In genomic region chr17:70429746-70430451, GRCm38 (mm10) we compare ENCODE assay signal across 8 mouse cellular contexts.
DNase-seq lines count a peak whose midpoint lies in the region; ATAC-seq and TF ChIP-seq lines count a peak whose summit lies in the region.

No protein-coding gene starts in this region.

- no peaks in the 10 kb centered on the region for H3K79me2 ChIP-seq in myocyte (ENCODE audit: control insufficient read depth, insufficient read depth)

- WGBS in embryonic facial prominence, embryonic 13.5 days = 12% methylated on average over 17 of the region's 17 CpGs
- WGBS in heart, embryonic 11.5 days (ENCODE audit: insufficient replicate concordance) = 14% methylated on average over 17 of the region's 17 CpGs
- WGBS in kidney, embryonic 15.5 days = 15% methylated on average over 17 of the region's 17 CpGs
- 15% methylated on average over 17 of the region's 17 CpGs for WGBS in limb, embryonic 14.5 days

- H3K4me1 ChIP-seq in embryonic facial prominence, embryonic 13.5 days = 0 out of 2 replicates have a peak, but pooled peaks cover 5% of the 10 kb centered on the region
- H3K4me1 ChIP-seq in heart, embryonic 11.5 days (ENCODE audit: control insufficient read depth, insufficient read depth, low read length) = no peaks in the 10 kb centered on the region
- peaks cover 5% of the 10 kb centered on the region for H3K4me1 ChIP-seq in kidney, embryonic 15.5 days
- H3K4me1 ChIP-seq in limb, embryonic 14.5 days (ENCODE audit: control insufficient read depth, insufficient read depth, low read length) = peaks cover 3% of the 10 kb centered on the region; the same call in 1 of the 2 replicates

- peak; percentile 30 for DNase-seq in 3134 (ENCODE audit: extremely low read depth, insufficient read length, low spot score)
- DNase-seq in adrenal gland, postnatal 36 days = peak; percentile 75 to 78
- DNase-seq in limb, embryonic 14.5 days (ENCODE audit: low spot score) = peak; percentile 83
- peak; percentile 78 for DNase-seq in telencephalon, adult 2 months (ENCODE audit: low read depth, low spot score)

- H3K9me3 ChIP-seq in embryonic facial prominence, embryonic 13.5 days = no peaks in the 10 kb centered on the region
- no peaks in the 10 kb centered on the region for H3K9me3 ChIP-seq in heart, embryonic 11.5 days (replicated peaks; ENCODE audit: control insufficient read depth, low read length)
- H3K9me3 ChIP-seq in kidney, embryonic 15.5 days (replicated peaks) = no peaks in the 10 kb centered on the region
- no peaks in the 10 kb centered on the region for H3K9me3 ChIP-seq in limb, embryonic 14.5 days (ENCODE audit: control insufficient read depth, low read length)

- peak overlapping the region; percentile 14; the same call in 1 of the 2 replicates for H3K4me3 ChIP-seq in embryonic facial prominence, embryonic 13.5 days
- no peak overlapping the region for H3K4me3 ChIP-seq in heart, embryonic 11.5 days (ENCODE audit: low read depth, low read length)
- H3K4me3 ChIP-seq in kidney, embryonic 15.5 days (replicated peaks) = no peak overlapping the region
- H3K4me3 ChIP-seq in limb, embryonic 14.5 days (replicated peaks; ENCODE audit: low read length) = no peak overlapping the region
- H3K4me3 ChIP-seq in myocyte = no peak overlapping the region

- H3K9ac ChIP-seq in embryonic facial prominence, embryonic 13.5 days = no peak overlapping the region
- no peak overlapping the region for H3K9ac ChIP-seq in heart, embryonic 11.5 days (ENCODE audit: low read depth, low read length)
- H3K9ac ChIP-seq in kidney, embryonic 15.5 days = no peak overlapping the region
- H3K9ac ChIP-seq in limb, embryonic 14.5 days (ENCODE audit: low read depth, low read length, severe bottlenecking) = no peak overlapping the region

- no peak for TF ChIP-seq POLR2A in limb, embryonic 14.5 days (IDR thresholded peaks at IDR 0.05; ENCODE audit: borderline replicate concordance, extremely low read depth, insufficient read depth, insufficient read length)
- no peak for TF ChIP-seq POLR2A in myocyte (IDR thresholded peaks at IDR 0.05; ENCODE audit: insufficient read length, low read depth)

- H3K36me3 ChIP-seq in embryonic facial prominence, embryonic 13.5 days = no peaks in the 10 kb centered on the region
- H3K36me3 ChIP-seq in heart, embryonic 11.5 days (ENCODE audit: control insufficient read depth, insufficient read depth, low read length) = no peaks in the 10 kb centered on the region
- H3K36me3 ChIP-seq in kidney, embryonic 15.5 days = no peaks in the 10 kb centered on the region
- H3K36me3 ChIP-seq in limb, embryonic 14.5 days (ENCODE audit: control insufficient read depth, insufficient read depth, low read length) = no peaks in the 10 kb centered on the region
- no peaks in the 10 kb centered on the region for H3K36me3 ChIP-seq in myocyte (ENCODE audit: control insufficient read depth, insufficient read depth)

- peak overlapping the region; percentile 50 for H3K4me2 ChIP-seq in embryonic facial prominence, embryonic 13.5 days
- peak overlapping the region; percentile 40 for H3K4me2 ChIP-seq in heart, embryonic 11.5 days
- peak overlapping the region; percentile 54 for H3K4me2 ChIP-seq in kidney, embryonic 15.5 days
- peak overlapping the region; percentile 42 for H3K4me2 ChIP-seq in limb, embryonic 14.5 days (replicated peaks; ENCODE audit: low read depth, low read length, severe bottlenecking)
- peak overlapping the region; percentile 58 for H3K4me2 ChIP-seq in myocyte (ENCODE audit: low read depth)

- H3ac ChIP-seq in myocyte (ENCODE audit: control insufficient read depth, insufficient read length) = no peak overlapping the region

- no peak overlapping the region for H3K27ac ChIP-seq in embryonic facial prominence, embryonic 13.5 days
- no peak overlapping the region for H3K27ac ChIP-seq in heart, embryonic 11.5 days (ENCODE audit: low read depth, low read length)
- no peak overlapping the region for H3K27ac ChIP-seq in kidney, embryonic 15.5 days
- no peak overlapping the region for H3K27ac ChIP-seq in limb, embryonic 14.5 days (replicated peaks; ENCODE audit: low read depth, low read length)

- ATAC-seq in embryonic facial prominence, embryonic 13.5 days (ENCODE audit: insufficient number of reproducible peaks, insufficient read depth, low FRiP score, low TSS enrichment, low read depth) = no peak
- ATAC-seq in heart, embryonic 11.5 days (replicated peaks; ENCODE audit: insufficient number of reproducible peaks, low FRiP score, low TSS enrichment) = no peak
- peak; percentile 88 for ATAC-seq in kidney, embryonic 15.5 days (replicated peaks; ENCODE audit: low FRiP score)
- ATAC-seq in limb, embryonic 14.5 days (ENCODE audit: low FRiP score, low read depth) = peak; percentile 64; the same call in 1 of the 2 replicates

- H3K27me3 ChIP-seq in embryonic facial prominence, embryonic 13.5 days = no peaks in the 10 kb centered on the region
- H3K27me3 ChIP-seq in heart, embryonic 11.5 days (ENCODE audit: control insufficient read depth, insufficient read depth, low read length) = no peaks in the 10 kb centered on the region
- no peaks in the 10 kb centered on the region for H3K27me3 ChIP-seq in kidney, embryonic 15.5 days
- H3K27me3 ChIP-seq in limb, embryonic 14.5 days (ENCODE audit: control insufficient read depth, insufficient read depth, low read length) = no peaks in the 10 kb centered on the region
- H3K27me3 ChIP-seq in myocyte (ENCODE audit: control insufficient read depth, insufficient read depth, insufficient read length) = no peaks in the 10 kb centered on the region

TF ChIP-seq in myocyte, 11 proteins besides CTCF, POLR2A, EP300 and RAD21:
- TF ChIP-seq REST (IDR thresholded peaks at IDR 0.05; ENCODE audit: insufficient read depth, insufficient read length) (no peak), MYOG (IDR thresholded peaks at IDR 0.05; ENCODE audit: control insufficient read depth in 1 of 3, insufficient read depth in 1 of 3, insufficient read length in 2 of 3, low read depth in 2 of 3) (no peak), TCF12 (IDR thresholded peaks at IDR 0.05; ENCODE audit: insufficient read depth, poor library complexity, severe bottlenecking) (no peak), CEBPB (IDR thresholded peaks at IDR 0.05; ENCODE audit: insufficient read depth, poor library complexity, severe bottlenecking) (no peak), MAX (IDR thresholded peaks at IDR 0.05; ENCODE audit: low read depth) (no peak), USF1 (IDR thresholded peaks at IDR 0.05; ENCODE audit: low read depth) (no peak), MYOD1 (IDR thresholded peaks at IDR 0.05; ENCODE audit: control insufficient read depth in 1 of 3, insufficient read length in 2 of 3, low read depth in 2 of 3) (no peak), E2F4 (IDR thresholded peaks at IDR 0.05; ENCODE audit: insufficient read depth) (no peak), SRF (IDR thresholded peaks at IDR 0.05; ENCODE audit: control insufficient read depth, insufficient read length, low read depth) (no peak), TCF3 (IDR thresholded peaks at IDR 0.05; ENCODE audit: insufficient read length, low read depth) (no peak), POLR2AphosphoS2 (IDR thresholded peaks at IDR 0.05; ENCODE audit: insufficient read length, low read depth) (no peak)

Comparison
In these comparisons a context has a peak if more than half of its experiments do, and no peak if none do; other contexts are left out.
1. DNase-seq: peak in every context shown above with its lines; median percentile 83 in limb, embryonic 14.5 days; 78 in telencephalon, adult 2 months; 76 in adrenal gland, postnatal 36 days; 30 in 3134.
2. ATAC-seq: peak in kidney, embryonic 15.5 days (single experiment) and limb, embryonic 14.5 days (single experiment); none in embryonic facial prominence, embryonic 13.5 days (single experiment) and heart, embryonic 11.5 days (single experiment).
3. Peak in every context shown above with its lines, with median percentiles within 50 percentile points of each other: H3K4me2 ChIP-seq.